Mouse (Mus musculus) ES-E14 (cell line): ENCODE data around the gene Tanc2.

Experiments used
- HCFC1 ChIP-seq: IDR thresholded peaks from 2 replicates; pipeline ENCODE4 v1.6.1; 2012; ENCODE audit warnings: low read length, inconsistent platforms, borderline replicate concordance; ENCODE audit not compliant: insufficient read depth
- MAFK ChIP-seq: IDR thresholded peaks from 2 replicates; pipeline ENCODE4 v1.6.1; 2014; ENCODE audit warnings: mild to moderate bottlenecking, low read depth, low read length, inconsistent platforms; ENCODE audit not compliant: insufficient read depth
- ZNF384 ChIP-seq: IDR thresholded peaks from 2 replicates; pipeline ENCODE4 v1.6.1; 2012; ENCODE audit warnings: low read depth, low read length, inconsistent platforms

DNA sequence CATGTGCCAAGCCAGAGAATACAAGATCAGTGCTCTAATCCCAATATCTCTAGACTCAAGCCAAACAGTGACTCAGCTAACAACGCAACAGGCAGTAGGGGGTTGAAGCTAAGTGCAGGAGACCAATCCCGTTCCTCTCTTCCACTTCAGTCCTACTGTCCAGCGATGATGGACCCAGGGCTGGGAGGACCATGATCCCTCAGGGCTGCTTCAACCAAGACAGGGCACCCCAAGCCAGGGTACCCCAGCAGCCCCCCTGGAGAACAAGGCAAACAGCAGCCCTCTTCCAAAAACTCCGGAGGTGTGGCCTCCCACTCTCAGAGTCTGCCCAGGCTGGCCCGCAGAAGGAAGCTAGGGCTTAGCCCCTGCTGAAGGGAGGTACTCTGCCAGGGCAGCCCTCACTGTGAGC, 344.5 kb downstream of the Tanc2 start:
- TF ChIP-seq HCFC1 (no peak), MAFK (no peak), ZNF384 (no peak)
